Mouse (Mus musculus) myocyte (in vitro differentiated cells): ENCODE measurements around the gene Cts6. TPM values are rescaled to one million over a fixed set of nuclear protein-coding genes. Genes with fewer than 3 reads are reported as not detected.
"Not testable (repeated sequence)": the region's sequence is repeated elsewhere in the genome, so short reads cannot be mapped to it uniquely, and the experiment has no call there.

Experiments
- H3K27me3 ChIP-seq: one replicate; pipeline ENCODE4 v1.6.1; 2011; ENCODE audit not compliant: control insufficient read depth, insufficient read depth, insufficient read length
- H3K36me3 ChIP-seq: one replicate; pipeline ENCODE4 v1.6.1; 2011; ENCODE audit not compliant: control insufficient read depth, insufficient read depth
- H3K4me2 ChIP-seq: one replicate; pipeline ENCODE4 v1.6.1; 2011; ENCODE audit warnings: low read depth, control low read depth
- H3K4me3 ChIP-seq: one replicate; pipeline ENCODE4 v1.5.1; 2011; ENCODE audit warnings: mild to moderate bottlenecking, control low read depth, moderate library complexity
- H3K79me2 ChIP-seq: one replicate; pipeline ENCODE4 v1.6.1; 2011; ENCODE audit not compliant: control insufficient read depth, insufficient read depth
- H3ac ChIP-seq: one replicate; pipeline ENCODE4 v1.6.1; 2011; ENCODE audit not compliant: control insufficient read depth, insufficient read length
- CEBPB ChIP-seq: IDR thresholded peaks from 2 replicates; pipeline ENCODE4 v1.6.1; 2011; ENCODE audit warnings: mild to moderate bottlenecking, moderate library complexity; ENCODE audit not compliant: poor library complexity, insufficient read depth, severe bottlenecking
- E2F4 ChIP-seq: IDR thresholded peaks from one replicate; pipeline ENCODE4 v1.6.1; 2011; ENCODE audit warnings: mild to moderate bottlenecking, control low read depth, moderate library complexity; ENCODE audit not compliant: insufficient read depth
- MAX ChIP-seq: IDR thresholded peaks from one replicate; pipeline ENCODE4 v1.6.1; 2011; ENCODE audit warnings: low read depth, mild to moderate bottlenecking, control low read depth
- MYOD1 ChIP-seq, 3 experiments: IDR thresholded peaks; one replicate each; pipeline ENCODE4 v1.6.1; 2011; ENCODE audit warnings: control low read depth in 2 of 3, low read depth in 2 of 3, mild to moderate bottlenecking in 2 of 3, moderate library complexity in 1 of 3; ENCODE audit not compliant: insufficient read length in 2 of 3, control insufficient read depth in 1 of 3
- MYOG ChIP-seq, 3 experiments: IDR thresholded peaks; one replicate each; pipeline ENCODE4 v1.6.1; 2011; ENCODE audit warnings: control low read depth in 2 of 3, low read depth in 2 of 3, mild to moderate bottlenecking in 2 of 3; ENCODE audit not compliant: insufficient read length in 2 of 3, control insufficient read depth in 1 of 3, insufficient read depth in 1 of 3
- POLR2A ChIP-seq: IDR thresholded peaks from one replicate; pipeline ENCODE4 v1.6.1; 2011; ENCODE audit warnings: low read depth, mild to moderate bottlenecking, control low read depth, moderate library complexity; ENCODE audit not compliant: insufficient read length
- POLR2AphosphoS2 ChIP-seq: IDR thresholded peaks from one replicate; pipeline ENCODE4 v1.6.1; 2011; ENCODE audit warnings: low read depth, control low read depth; ENCODE audit not compliant: insufficient read length
- REST ChIP-seq: IDR thresholded peaks from one replicate; pipeline ENCODE4 v1.6.1; 2011; ENCODE audit warnings: mild to moderate bottlenecking, control low read depth, moderate library complexity; ENCODE audit not compliant: insufficient read depth, insufficient read length
- SRF ChIP-seq: IDR thresholded peaks from one replicate; pipeline ENCODE4 v1.6.1; 2011; ENCODE audit warnings: low read depth; ENCODE audit not compliant: control insufficient read depth, insufficient read length
- TCF3 ChIP-seq: IDR thresholded peaks from one replicate; pipeline ENCODE4 v1.6.1; 2011; ENCODE audit warnings: low read depth, control low read depth; ENCODE audit not compliant: insufficient read length
- USF1 ChIP-seq: IDR thresholded peaks from one replicate; pipeline ENCODE4 v1.6.1; 2011; ENCODE audit warnings: low read depth, mild to moderate bottlenecking, control low read depth, moderate library complexity
- polyA plus RNA-seq: library from polyadenylated mRNA; unstranded; fragments of >200 nt; fragmentation: generic; extraction: Trizol; gene quantifications from one replicate; pipeline ENCODE4 v1.2.1, GENCODE M21; 2012; ENCODE audit warnings: missing spikeins

Cts6 gene
- polyA plus RNA-seq, result not detected

DNA sequence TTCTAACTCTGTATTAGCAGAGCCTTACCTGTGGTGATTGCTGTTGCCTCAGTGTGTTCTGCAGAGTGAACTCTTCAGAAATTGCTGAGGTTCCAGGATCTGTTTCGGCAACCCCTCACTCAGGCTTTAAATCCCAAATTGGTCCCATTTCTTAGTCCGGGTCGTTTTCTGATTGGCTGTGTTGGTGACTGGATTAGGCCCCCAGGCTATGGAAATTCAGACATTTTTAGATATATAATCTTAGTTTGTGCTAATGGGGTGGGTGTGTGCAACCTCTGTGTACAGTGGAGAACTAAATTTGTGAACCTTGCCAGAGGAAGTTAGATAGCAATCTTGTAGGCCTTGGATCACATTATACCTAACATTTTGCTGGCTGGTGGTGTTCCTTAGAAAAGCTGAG, at the start of gene Cts6:
Cts6 (minus strand) TSS at position 101 of the 400 bp plus-strand sequence.
- Histone ChIP-seq H3ac (no peak within 1 kb of the TSS), H3K4me3 (no peak within 1 kb of the TSS), H3K4me2 (no peak within 1 kb of the TSS), H3K79me2 (no peaks in the 10 kb centered on the region), H3K36me3 (no peaks in the 10 kb centered on the region), H3K27me3 (no peaks in the 10 kb centered on the region)
- TF ChIP-seq E2F4, result no peak
- no peak for TF ChIP-seq MYOG (IDR thresholded peaks at IDR 0.05; ENCODE audit: control insufficient read depth in 1 of 3, insufficient read depth in 1 of 3, insufficient read length in 2 of 3, low read depth in 2 of 3)

DNA sequence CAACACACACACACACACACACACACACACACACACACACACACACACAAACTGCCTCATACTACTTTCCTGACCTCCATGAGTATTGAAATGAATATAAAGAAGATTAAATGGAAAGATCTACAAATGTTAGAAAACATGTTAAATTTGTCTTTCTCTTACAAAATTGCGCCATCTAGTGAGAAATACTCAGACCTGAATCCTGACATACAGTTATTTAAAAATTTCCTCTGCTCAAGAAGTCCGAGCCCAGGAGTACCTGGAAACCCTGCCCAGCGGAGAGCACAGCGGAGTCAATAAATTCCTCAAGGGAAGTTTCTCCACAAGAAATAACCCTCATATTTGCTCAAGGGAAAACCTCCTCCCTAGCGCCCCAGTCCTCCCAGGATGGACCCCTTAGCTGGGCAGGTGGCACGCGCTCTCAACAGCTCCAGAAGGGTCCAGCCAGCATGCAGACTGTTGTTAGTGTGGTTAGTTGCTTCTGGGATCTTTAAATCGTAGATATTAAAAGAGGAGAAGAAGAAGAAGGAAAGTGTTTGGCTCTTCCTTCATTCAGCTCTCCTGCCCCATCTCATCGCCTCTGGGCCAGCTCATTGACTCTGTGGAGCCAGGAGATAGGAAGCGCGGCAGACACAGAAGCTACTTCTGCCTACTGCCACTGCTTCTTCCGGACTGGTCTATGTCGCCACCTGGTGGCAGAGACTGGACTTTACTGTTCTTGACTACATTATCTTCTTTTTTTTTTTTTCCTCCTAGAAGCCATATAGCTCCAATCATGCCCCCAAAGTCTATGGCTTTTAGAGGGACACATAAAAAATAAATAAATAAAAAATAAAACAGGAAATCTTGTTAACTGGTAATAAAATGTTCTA, 38.1 kb upstream of the Cts6 start:
- Histone ChIP-seq H3K27me3 (no peaks in the 10 kb centered on the region), H3K79me2 (no peaks in the 10 kb centered on the region)
- no peak for TF ChIP-seq MAX
- no peak for TF ChIP-seq MYOG (IDR thresholded peaks at IDR 0.05; ENCODE audit: control insufficient read depth in 1 of 3, insufficient read depth in 1 of 3, insufficient read length in 2 of 3, low read depth in 2 of 3)
- no peak for TF ChIP-seq POLR2AphosphoS2

DNA sequence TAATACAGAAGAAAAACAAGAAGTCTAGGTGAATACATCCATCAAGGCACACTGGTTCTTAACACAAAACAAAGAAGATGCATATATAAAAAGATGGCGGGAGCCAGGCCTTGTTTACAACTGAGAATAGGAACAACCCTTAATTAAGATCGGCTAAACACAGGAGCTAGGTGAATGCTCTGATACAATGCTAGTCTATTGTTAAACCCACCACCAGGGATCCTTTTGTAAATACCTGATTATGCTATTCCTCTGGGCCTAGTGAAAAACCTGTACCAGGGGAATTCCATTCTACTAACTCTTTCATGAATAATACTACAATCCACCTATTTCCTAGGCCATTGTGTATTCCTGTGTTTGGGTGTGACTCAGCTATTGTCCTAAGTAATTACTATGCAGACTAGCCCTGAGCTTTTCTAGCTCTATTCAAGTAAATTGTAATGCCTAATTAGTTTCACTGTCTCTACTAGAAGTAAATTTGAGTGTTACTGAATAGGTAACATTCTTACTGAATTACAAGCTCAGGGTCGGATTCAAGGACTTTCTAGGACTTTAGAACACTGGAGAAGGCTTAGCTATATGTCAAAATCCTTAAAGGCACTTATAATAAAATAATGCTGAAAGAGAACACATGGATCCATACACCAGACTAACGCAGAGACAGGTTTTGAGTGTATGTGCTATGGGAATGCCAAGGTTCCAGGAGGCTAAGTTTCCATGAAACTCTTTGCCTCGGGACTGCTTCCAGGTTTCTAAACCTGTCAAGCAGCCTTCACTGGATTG, 17.9 kb downstream of the Cts6 start:
- not testable (repeated sequence) for H3K79me2 ChIP-seq, H3ac ChIP-seq, H3K36me3 ChIP-seq, H3K4me3 ChIP-seq, H3K4me2 ChIP-seq, H3K27me3 ChIP-seq

More for the DNA sequence above, 38.1 kb upstream of the Cts6 start:
- no peak overlapping the region for H3K4me2 ChIP-seq
- H3K36me3 ChIP-seq, result no peaks in the 10 kb centered on the region
- no peak overlapping the region for H3ac ChIP-seq
- no peak overlapping the region for H3K4me3 ChIP-seq

DNA sequence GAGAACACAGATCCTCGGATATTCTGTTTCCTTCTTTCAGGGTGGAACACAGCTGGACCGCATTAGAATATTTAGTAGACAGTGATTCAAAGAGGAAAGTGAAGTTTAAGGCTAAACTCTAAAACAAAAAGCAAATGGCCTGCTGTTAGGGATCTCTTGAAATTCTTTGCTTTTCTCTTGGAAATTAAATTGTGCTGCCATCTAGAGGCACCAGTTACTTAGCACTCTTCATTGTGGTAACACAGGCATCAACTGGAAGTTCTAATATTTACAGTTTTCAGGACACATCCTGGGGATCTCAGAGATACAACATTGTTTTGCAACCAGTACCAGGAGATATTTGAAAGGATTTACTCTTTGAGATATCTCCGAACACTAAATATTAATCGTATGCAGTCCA, 38.6 kb downstream of the Cts6 start:
- no peaks in the 10 kb centered on the region for H3K27me3 ChIP-seq
- no peak for TF ChIP-seq SRF
- TF ChIP-seq E2F4, result no peak
- TF ChIP-seq MYOG (IDR thresholded peaks at IDR 0.05; ENCODE audit: control insufficient read depth in 1 of 3, insufficient read depth in 1 of 3, insufficient read length in 2 of 3, low read depth in 2 of 3), result no peak
- H3K36me3 ChIP-seq, result no peaks in the 10 kb centered on the region
- H3K79me2 ChIP-seq, result no peaks in the 10 kb centered on the region
- no peak overlapping the region for H3K4me3 ChIP-seq
- H3ac ChIP-seq, result no peak overlapping the region
- H3K4me2 ChIP-seq, result no peak overlapping the region

DNA sequence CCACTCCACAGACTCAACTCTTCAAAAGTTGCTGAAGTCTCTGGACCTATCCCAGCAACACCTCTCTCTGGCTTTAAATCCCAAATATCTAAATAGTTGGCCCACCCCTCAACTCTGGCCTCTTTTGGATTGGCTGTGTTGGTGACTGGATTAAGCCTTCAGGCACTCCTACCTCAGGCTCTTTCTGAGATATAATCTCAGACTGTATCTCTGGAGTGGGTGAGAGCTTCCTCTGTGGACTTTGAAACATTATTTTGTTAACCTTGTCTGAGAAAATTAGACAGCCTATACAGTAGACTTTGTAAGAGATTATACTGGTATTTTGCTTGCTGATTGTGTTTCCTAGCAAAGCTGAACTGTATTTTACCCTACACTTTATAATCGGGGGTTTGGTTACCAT, 39.1 kb downstream of the Cts6 start, which contains the start of gene Ctsr:
Ctsr (minus strand) TSS at position 101 of the 400 bp plus-strand sequence.
- Histone ChIP-seq H3ac (no peak within 1 kb of the TSS), H3K79me2 (no peaks in the 10 kb centered on the region), H3K4me2 (no peak within 1 kb of the TSS), H3K4me3 (no peak within 1 kb of the TSS), H3K36me3 (no peaks in the 10 kb centered on the region), H3K27me3 (no peaks in the 10 kb centered on the region)
- no peak for TF ChIP-seq MAX
- no peak for TF ChIP-seq MYOD1 (IDR thresholded peaks at IDR 0.05; ENCODE audit: control insufficient read depth in 1 of 3, insufficient read length in 2 of 3, low read depth in 2 of 3)
- no peak for TF ChIP-seq TCF3
- TF ChIP-seq CEBPB, result no peak
- TF ChIP-seq POLR2A, result no peak
- TF ChIP-seq USF1, result no peak
- no peak for TF ChIP-seq REST
- TF ChIP-seq MYOG (IDR thresholded peaks at IDR 0.05; ENCODE audit: control insufficient read depth in 1 of 3, insufficient read depth in 1 of 3, insufficient read length in 2 of 3, low read depth in 2 of 3), result no peak
- no peak for TF ChIP-seq POLR2AphosphoS2
- no peak for TF ChIP-seq SRF

Other genes starting within 250 kb of the Cts6 start
- not detected for gene Ctsj, start 197.5 kb downstream of the Cts6 start, polyA plus RNA-seq
- gene Ctsq, start 162.8 kb downstream of the Cts6 start, polyA plus RNA-seq, result not detected
- not detected for gene Ctsr, start 39.2 kb downstream of the Cts6 start, polyA plus RNA-seq
- gene Cts8, start 51.9 kb upstream of the Cts6 start, polyA plus RNA-seq, result not detected
- gene Gm49398, start 85.4 kb upstream of the Cts6 start, polyA plus RNA-seq, result not detected
- not detected for gene Cts7, start 154.8 kb upstream of the Cts6 start, polyA plus RNA-seq